Mouse (Mus musculus) lung, postnatal 0 days (tissue): Measurements from ENCODE around the gene Kcnk10.

Experiments used
- CTCF ChIP-seq: IDR thresholded peaks from 2 replicates; pipeline ENCODE4 v1.5.1; 2016; ENCODE audit warnings: antibody characterized with exemption, mild to moderate bottlenecking
- EP300 ChIP-seq: IDR thresholded peaks from 2 replicates; pipeline ENCODE4 v1.6.1; 2016; ENCODE audit warnings: antibody characterized with exemption, mild to moderate bottlenecking, control low read depth

- no peak for TF ChIP-seq EP300
- TF ChIP-seq CTCF, result no peak
These were observed 15.7 kb downstream of the Kcnk10 start for GRCm38 (mm10) chr12:98562341-98562977.
